Mouse (Mus musculus): ENCODE results near the gene E2f2.

DNA sequence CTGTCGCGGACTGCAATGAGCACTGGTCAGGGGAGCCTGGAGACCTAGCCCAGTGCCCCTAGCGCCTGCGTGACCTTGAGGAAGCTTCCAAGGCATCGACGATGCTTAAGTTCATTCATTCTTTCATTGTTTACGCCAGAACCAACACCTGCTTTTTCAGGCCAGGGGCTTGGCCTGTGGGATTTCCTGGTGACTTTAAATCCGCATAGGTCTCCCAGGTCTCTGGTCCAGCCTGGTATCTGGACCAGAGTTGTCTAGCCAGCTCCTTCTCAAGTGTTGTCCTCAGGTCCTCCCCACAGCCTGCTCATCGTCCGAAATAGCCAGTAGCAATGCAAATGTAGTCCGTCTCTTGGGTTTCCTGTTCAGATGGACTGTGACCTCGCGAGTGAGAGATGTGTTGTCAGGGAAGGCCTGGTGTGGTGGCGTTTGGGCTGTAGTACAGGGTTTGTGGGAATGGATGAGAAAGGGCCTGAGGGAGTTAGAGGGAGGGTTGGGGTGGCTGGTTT is 1.1 kb downstream of the E2f2 start:
- TF ChIP-seq POLR2A (IDR thresholded peaks at IDR 0.05; ENCODE audit: extremely low read depth, insufficient read depth, low read length) (no peak), CTCF (IDR thresholded peaks at IDR 0.05; ENCODE audit: extremely low read depth, insufficient read depth, low read length) (no peak)
